Mouse (Mus musculus) large intestine, adult 2 months (tissue): ENCODE data around the gene Prkg1. TPM values are rescaled to one million over a fixed set of nuclear protein-coding genes. Genes with fewer than 3 reads are reported as not detected.

Experiments
- DNase-seq: peaks from one replicate; pipeline ENCODE4 v3.0.0-alpha.2; 2012; ENCODE audit warnings: low read depth, low spot score
- WGBS: fragments of 180-500 bp; shearing (Covaris S2); methylation state at CpG from one replicate; pipeline ENCODE4 v1.1.7; 2018; 5-methylcytosine and 5-hydroxymethylcytosine counted together
- polyA plus RNA-seq: library from polyadenylated mRNA; depleted of rRNA; stranded (reverse); fragments of >200 nt; gene quantifications from 2 replicates; pipeline ENCODE4 v1.2.3, GENCODE M21; 2012

Prkg1 gene
- polyA plus RNA-seq, 1 experiment, result 0.86 TPM

- no peak for DNase-seq
- WGBS, result 32% methylated on average over 11 of the region's 11 CpGs
These were observed 13.7 kb downstream of the Prkg1 start for GRCm38 (mm10) chr19:31750976-31751676.

- DNase-seq, result peak; percentile 19
These were observed 18.2 kb downstream of the Prkg1 start for GRCm38 (mm10) chr19:31746635-31747034.

GRCm38 (mm10) chr19:31743241-31744045, 21.4 kb downstream of the Prkg1 start:
- DNase-seq, result no peak
- WGBS, result 66% methylated on average over 8 of the region's 8 CpGs

More at GRCm38 (mm10) chr19:31746635-31747034, 18.2 kb downstream of the Prkg1 start:
- WGBS, result 11% methylated on average over 2 of the region's 2 CpGs

GRCm38 (mm10) chr19:31714900-31715299, 49.9 kb downstream of the Prkg1 start:
- 80% methylated on average over 6 of the region's 6 CpGs for WGBS
- no peak for DNase-seq

GRCm38 (mm10) chr19:31714418-31714817, 50.4 kb downstream of the Prkg1 start:
- WGBS, result 63% methylated on average over 4 of the region's 4 CpGs
- DNase-seq, result no peak

- no peak for DNase-seq
- WGBS, result 59% methylated on average over 4 of the region's 4 CpGs
These were observed 51.5 kb downstream of the Prkg1 start for GRCm38 (mm10) chr19:31713321-31713720.

- 73% methylated on average over 4 of the region's 4 CpGs for WGBS
- DNase-seq, result no peak
These were observed 54.5 kb downstream of the Prkg1 start for GRCm38 (mm10) chr19:31710336-31710735.

- DNase-seq, result no peak
These were observed 60.8 kb downstream of the Prkg1 start for GRCm38 (mm10) chr19:31703991-31704390.

GRCm38 (mm10) chr19:31698916-31699315, 65.9 kb downstream of the Prkg1 start:
- DNase-seq, result no peak
- WGBS, result 57% methylated on average over 6 of the region's 6 CpGs

GRCm38 (mm10) chr19:31680821-31681220, 84.0 kb downstream of the Prkg1 start:
- 30% methylated on average over 1 of the region's 1 CpGs for WGBS
- no peak for DNase-seq

GRCm38 (mm10) chr19:31678324-31678723, 86.5 kb downstream of the Prkg1 start:
- DNase-seq, result no peak
- 29% methylated on average over 5 of the region's 5 CpGs for WGBS

- no peak for DNase-seq
- 68% methylated on average over 5 of the region's 5 CpGs for WGBS
These were observed 93.1 kb downstream of the Prkg1 start for GRCm38 (mm10) chr19:31671726-31672125.

GRCm38 (mm10) chr19:31665007-31665406, 99.8 kb downstream of the Prkg1 start:
- WGBS, result 14% methylated on average over 8 of the region's 8 CpGs
- DNase-seq, result no peak

GRCm38 (mm10) chr19:31664159-31664991, 100.5 kb downstream of the Prkg1 start:
- 1% methylated on average over 52 of the region's 52 CpGs for WGBS
- DNase-seq, result no peak

- DNase-seq, result no peak
- 7% methylated on average over 39 of the region's 39 CpGs for WGBS
These were observed 101.2 kb downstream of the Prkg1 start for GRCm38 (mm10) chr19:31663437-31664158.

GRCm38 (mm10) chr19:31662802-31663201, 102.0 kb downstream of the Prkg1 start:
- DNase-seq, result no peak
- 33% methylated on average over 2 of the region's 2 CpGs for WGBS

- DNase-seq, result no peak
- 74% methylated on average over 1 of the region's 1 CpGs for WGBS
These were observed 106.0 kb downstream of the Prkg1 start for GRCm38 (mm10) chr19:31658751-31659397.

- WGBS, result 67% methylated on average over 7 of the region's 7 CpGs
- DNase-seq, result no peak
These were observed 108.6 kb downstream of the Prkg1 start for GRCm38 (mm10) chr19:31656256-31656655.

- DNase-seq, result no peak
- 74% methylated on average over 7 of the region's 7 CpGs for WGBS
These were observed 109.0 kb downstream of the Prkg1 start for GRCm38 (mm10) chr19:31655826-31656225.
